Mouse (Mus musculus) urinary bladder, postnatal 4 days (tissue): Measurements from ENCODE around the gene Rin3.
A peak's percentile ranks its signal among the peaks of the same experiment; 100 is the strongest.

Source experiments
- DNase-seq, 2 experiments: peaks; one replicate each; pipeline ENCODE4 v3.0.0; 2021 to 2022; ENCODE audit warnings: low spot score in 2 of 2

Rin3 gene

GRCm38 (mm10) chr12:102422623-102423320, 139.9 kb downstream of the Rin3 start:
- no peak for DNase-seq

DNA sequence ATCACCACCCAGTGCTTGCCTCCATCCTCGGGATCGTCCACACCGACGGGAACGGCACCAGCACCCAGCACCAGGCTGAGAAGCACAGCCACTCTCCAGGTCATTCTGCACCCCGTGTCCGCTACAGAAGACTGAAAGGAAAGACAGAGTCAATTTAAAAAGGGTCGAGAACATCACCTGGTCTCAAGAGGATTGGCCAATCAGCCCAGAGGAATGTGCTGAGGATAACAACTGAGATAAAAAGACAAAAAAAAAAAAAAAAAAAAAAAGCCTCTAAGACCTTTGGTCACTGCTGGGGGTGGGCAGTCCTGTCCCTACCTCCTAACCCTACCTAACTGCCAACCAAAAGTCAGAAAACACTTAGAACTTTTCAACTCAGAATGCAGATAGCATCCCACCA, 140.8 kb downstream of the Rin3 start:
- no peak for DNase-seq

DNA sequence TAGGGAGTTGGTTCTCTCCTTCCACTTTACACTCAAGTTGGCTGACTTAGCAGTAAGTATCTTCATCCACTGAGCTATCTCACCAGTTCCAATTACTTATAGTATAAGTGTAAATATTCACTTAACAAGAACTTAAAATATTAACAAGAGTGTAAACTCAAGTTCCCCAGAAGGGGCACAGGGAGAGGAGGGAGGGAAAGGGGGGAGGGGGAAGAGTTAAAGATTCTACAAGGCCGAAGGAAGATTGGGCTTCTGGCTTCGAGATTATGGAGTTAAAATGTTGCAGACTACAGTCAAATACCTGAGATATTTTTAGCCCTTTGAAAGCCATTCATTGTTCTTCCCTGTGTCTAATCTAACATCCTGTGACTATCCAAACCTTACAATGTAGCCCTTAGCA, 141.6 kb downstream of the Rin3 start:
- DNase-seq, result no peak

DNA sequence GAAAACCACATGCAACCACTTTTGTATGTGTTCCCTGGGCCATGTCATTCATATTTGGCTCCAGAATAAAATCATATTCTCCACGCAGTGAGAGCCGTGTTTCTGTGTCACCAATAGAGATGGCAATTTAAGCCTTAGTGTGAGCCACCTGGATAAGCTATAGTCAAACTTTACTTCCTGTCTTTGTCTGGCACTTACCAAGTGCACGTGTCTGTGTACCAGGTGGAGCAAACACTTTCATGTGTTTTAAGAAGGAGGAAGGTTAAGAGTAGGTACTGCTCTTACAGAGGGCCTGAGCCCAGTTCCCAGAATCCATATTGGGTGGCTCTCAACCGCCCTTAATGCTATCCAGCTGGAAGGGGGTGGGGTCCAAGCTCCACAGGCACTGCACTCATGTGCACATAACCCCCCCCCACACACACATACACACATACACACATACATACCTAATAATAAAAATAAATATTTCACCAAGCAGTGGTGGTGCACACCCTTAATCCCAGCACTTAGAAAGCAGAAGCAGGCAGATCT, 142.3 kb downstream of the Rin3 start:
- DNase-seq, result no peak

GRCm38 (mm10) chr12:102426285-102426684, 143.4 kb downstream of the Rin3 start:
- no peak for DNase-seq

- no peak for DNase-seq
Measured at GRCm38 (mm10) chr12:102429656-102430055, 146.8 kb downstream of the Rin3 start.

- no peak for DNase-seq
Measured at GRCm38 (mm10) chr12:102430228-102430627, 147.4 kb downstream of the Rin3 start.

GRCm38 (mm10) chr12:102432238-102432637, 149.4 kb downstream of the Rin3 start:
- no peak for DNase-seq

DNA sequence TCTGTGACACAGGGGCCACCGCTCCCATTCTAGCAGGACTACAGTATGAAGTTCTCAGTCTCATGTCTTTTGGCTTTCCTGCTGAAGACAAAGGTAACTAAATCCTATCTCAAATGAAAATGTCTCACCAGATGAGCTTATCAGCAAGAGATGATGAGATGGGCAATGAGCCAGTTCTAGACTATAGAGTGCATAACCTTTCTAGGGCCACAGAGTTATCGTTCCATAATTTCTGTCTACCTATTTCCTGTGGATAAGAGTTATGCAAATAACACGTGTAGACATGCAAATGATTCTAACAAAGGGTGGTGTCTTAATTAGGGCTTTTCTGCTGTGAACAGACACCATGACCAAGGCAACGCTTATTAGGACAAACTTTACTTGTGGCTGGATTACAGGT, 151.3 kb downstream of the Rin3 start:
- DNase-seq, result no peak

- no peak for DNase-seq
Measured at GRCm38 (mm10) chr12:102436939-102437526, 154.2 kb downstream of the Rin3 start.

- DNase-seq, result no peak
Measured at GRCm38 (mm10) chr12:102437952-102438351, 155.1 kb downstream of the Rin3 start.

DNA sequence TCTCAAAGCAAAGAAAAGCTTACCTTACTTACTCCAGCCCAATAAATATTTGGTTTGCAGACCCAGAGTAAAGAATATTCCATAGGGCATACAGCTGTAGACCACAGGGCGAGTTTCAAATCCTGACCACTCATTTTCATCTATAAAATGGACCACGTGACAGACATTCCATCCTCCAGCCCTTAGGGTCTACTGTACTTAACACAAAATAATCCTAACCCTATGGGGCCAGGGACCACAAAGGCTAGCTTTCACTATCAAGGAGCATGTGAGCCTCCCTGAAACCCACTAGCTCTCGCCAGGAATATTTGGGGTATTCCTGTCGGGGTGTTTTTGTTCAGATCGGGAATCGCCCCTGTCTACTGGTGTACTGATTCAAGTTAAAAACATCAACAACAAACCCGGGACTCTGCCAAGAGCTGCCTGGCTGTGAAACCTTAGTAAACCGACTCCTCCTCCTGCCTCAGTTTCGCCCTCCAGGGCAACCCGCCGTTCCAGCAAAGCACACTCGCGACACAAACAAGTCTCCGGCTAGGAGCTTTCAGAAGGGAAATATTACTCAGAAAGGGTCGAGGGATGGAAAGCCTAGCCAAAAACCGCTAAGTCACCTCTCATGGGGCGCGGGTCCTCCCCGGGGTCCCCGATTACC, 156.3 kb downstream of the Rin3 start:
- no peak for DNase-seq

DNA sequence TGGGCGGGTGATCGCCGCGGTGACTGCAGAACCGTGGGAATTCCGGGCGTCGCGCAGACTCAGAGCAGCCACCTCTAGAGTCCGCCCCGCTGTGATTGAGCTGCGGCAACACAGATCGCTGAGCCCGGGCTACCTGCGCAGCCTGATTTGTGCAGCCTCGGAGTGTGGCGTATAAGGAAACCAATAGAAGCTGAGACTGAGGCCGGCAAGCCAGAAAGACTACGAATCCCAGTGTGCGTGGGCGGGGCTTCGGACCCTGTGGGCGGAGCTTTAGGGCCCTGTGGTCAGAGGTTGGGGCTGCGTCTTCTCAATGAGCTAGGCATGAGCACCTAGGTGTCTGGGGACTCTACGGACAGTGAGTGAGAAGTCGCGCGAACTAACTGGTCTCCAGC, 156.8 kb downstream of the Rin3 start, which contains the start of gene Lgmn:
TSS of gene Lgmn (minus strand) at position 182 of the 392 bp plus-strand sequence.
- peak; percentile 94 to 97 for DNase-seq
